Mouse (Mus musculus) adrenal gland, postnatal 25 days (tissue): ENCODE results near the gene Kif21a. TPM values are rescaled to one million over a fixed set of nuclear protein-coding genes. Genes with fewer than 3 reads are reported as not detected.
A peak's percentile ranks its signal among the peaks of the same experiment; 100 is the strongest.

ENCODE experiments used
- DNase-seq: peaks from one replicate; pipeline ENCODE4 v3.0.0; 2021; ENCODE audit warnings: mixed read lengths
- total RNA-seq: library from RNA; stranded (reverse); gene quantifications from 2 replicates; pipeline ENCODE4 v1.2.3, GENCODE M21; 2021

Gene Kif21a
- total RNA-seq, 1 experiment from 2014 or later, result 15.4 TPM

GRCm38 (mm10) chr15:91018161-91018860, 31.4 kb downstream of the Kif21a start:
- no peak for DNase-seq

- DNase-seq, result no peak
Observed at GRCm38 (mm10) chr15:91017261-91018160, 32.2 kb downstream of the Kif21a start.

- no peak for DNase-seq
Observed at GRCm38 (mm10) chr15:91016366-91016765, 33.4 kb downstream of the Kif21a start.

GRCm38 (mm10) chr15:91012793-91013580, 36.8 kb downstream of the Kif21a start:
- DNase-seq, result no peak

- no peak for DNase-seq
Observed at GRCm38 (mm10) chr15:91010218-91010617, 39.5 kb downstream of the Kif21a start.

GRCm38 (mm10) chr15:91007123-91007830, 42.5 kb downstream of the Kif21a start:
- DNase-seq, result no peak

GRCm38 (mm10) chr15:91004726-91005125, 45.0 kb downstream of the Kif21a start:
- peak; percentile 7 for DNase-seq

- no peak for DNase-seq
Observed at GRCm38 (mm10) chr15:91001037-91001616, 48.6 kb downstream of the Kif21a start.

- DNase-seq, result no peak
Observed at GRCm38 (mm10) chr15:91000280-91001036, 49.3 kb downstream of the Kif21a start.

- no peak for DNase-seq
Observed at GRCm38 (mm10) chr15:90992871-90993270, 56.9 kb downstream of the Kif21a start.

GRCm38 (mm10) chr15:90992388-90992787, 57.4 kb downstream of the Kif21a start:
- peak; percentile 9 for DNase-seq

- DNase-seq, result no peak
Observed at GRCm38 (mm10) chr15:90991843-90992242, 57.9 kb downstream of the Kif21a start.

- no peak for DNase-seq
Observed at GRCm38 (mm10) chr15:90987714-90988250, 62.0 kb downstream of the Kif21a start.

GRCm38 (mm10) chr15:90975914-90976313, 73.8 kb downstream of the Kif21a start:
- no peak for DNase-seq

GRCm38 (mm10) chr15:90971914-90972767, 77.6 kb downstream of the Kif21a start:
- no peak for DNase-seq

GRCm38 (mm10) chr15:90963320-90963719, 86.4 kb downstream of the Kif21a start:
- no peak for DNase-seq

- no peak for DNase-seq
Observed at GRCm38 (mm10) chr15:90962548-90962947, 87.2 kb downstream of the Kif21a start.

GRCm38 (mm10) chr15:90960831-90961554, 88.8 kb downstream of the Kif21a start:
- DNase-seq, result no peak

GRCm38 (mm10) chr15:90951383-90951782, 98.4 kb downstream of the Kif21a start:
- DNase-seq, result no peak
